Mouse (Mus musculus) gastrocnemius, postnatal 36 days (tissue): ENCODE data around the gene Evi5. TPM values are rescaled to one million over a fixed set of nuclear protein-coding genes. Genes with fewer than 3 reads are reported as not detected.
"Not testable (repeated sequence)": the region's sequence is repeated elsewhere in the genome, so short reads cannot be mapped to it uniquely, and the experiment has no call there.

ENCODE experiments used
- DNase-seq, 2 experiments: peaks; one replicate each; pipeline ENCODE4 v3.0.0; 2022
- intact Hi-C: fragments of 180-260 bp; cut with DNase I; formaldehyde crosslinking; loops from one replicate; pipeline ENCODE4 v1.15.1; 2025
- long read RNA-seq, 2 experiments: library from polyadenylated mRNA; stranded (forward); transcript quantifications; one replicate each; pipeline ENCODE4 v2.0.0; 2021
- total RNA-seq, 2 experiments: library from RNA; stranded (reverse); gene quantifications; 2 replicates each; pipeline ENCODE4 v1.2.3; 2021

Gene Evi5
- total RNA-seq = 10 to 100 TPM; 14.1 to 14.3 TPM
- long read RNA-seq, experiment 1, partial matches to known transcripts = 0 of 2 reads
- long read RNA-seq, experiment 1, other reads (novel, unspliced or antisense) = 1 of 2 reads
- long read RNA-seq, experiment 2, partial matches to known transcripts = 1 of 3 reads
- long read RNA-seq, experiment 2, other reads (novel, unspliced or antisense) = 2 of 3 reads

GRCm38 (mm10) chr5:107874561-107875260 is at the start of gene Evi5:
Gene Evi5 (minus strand): TSS chr5:107875107.
- DNase-seq = no peak
- intact Hi-C loops = no loop called here

GRCm38 (mm10) chr5:107924564-107924963 is 49.7 kb upstream of the Evi5 start:
- intact Hi-C loops = loop anchor here (5.0 kb wide), 1 partner anchor 63 kb away; the partner anchor contains the start of gene Fam69a
- DNase-seq = no peak

GRCm38 (mm10) chr5:107922836-107923235 is 47.9 kb upstream of the Evi5 start:
- intact Hi-C loops = loop anchor here (5.0 kb wide), 1 partner anchor 64 kb away; the partner anchor contains the start of gene Fam69a
- DNase-seq = no peak

- intact Hi-C loops = loop anchor here (1.0 to 5.0 kb wide), 3 partner anchors 66 to 113 kb away; partner anchors contain the start of gene Fam69a
- no peak for DNase-seq
These were observed 46.7 kb upstream of the Evi5 start for GRCm38 (mm10) chr5:107921400-107922252.

GRCm38 (mm10) chr5:107915280-107915679 is 40.4 kb upstream of the Evi5 start:
- intact Hi-C loops = no loop called here
- DNase-seq = no peak

- DNase-seq = no peak
- intact Hi-C loops = loop anchor here (2.0 kb wide), 1 partner anchor 252 kb away; no protein-coding TSS in a partner anchor
These were observed 36.1 kb upstream of the Evi5 start for GRCm38 (mm10) chr5:107911012-107911411.

GRCm38 (mm10) chr5:107910084-107910616 is 35.2 kb upstream of the Evi5 start:
- no peak for DNase-seq
- intact Hi-C loops = loop anchor here (2.0 kb wide), 1 partner anchor 253 kb away; no protein-coding TSS in a partner anchor

- no peak for DNase-seq
- intact Hi-C loops = loop anchor here (2.0 kb wide), 1 partner anchor 253 kb away; no protein-coding TSS in a partner anchor
These were observed 34.8 kb upstream of the Evi5 start for GRCm38 (mm10) chr5:107909668-107910067.

- intact Hi-C loops = no loop called here
- no peak for DNase-seq
These were observed 33.7 kb upstream of the Evi5 start for GRCm38 (mm10) chr5:107908514-107909110.

GRCm38 (mm10) chr5:107904325-107904724 is 29.4 kb upstream of the Evi5 start:
- intact Hi-C loops = no loop called here
- no peak for DNase-seq

- DNase-seq = no peak
- intact Hi-C loops = no loop called here
These were observed 26.2 kb upstream of the Evi5 start for GRCm38 (mm10) chr5:107901014-107901615.

GRCm38 (mm10) chr5:107900206-107901013 is 25.5 kb upstream of the Evi5 start, which contains the start of gene Rpl5:
Gene Rpl5 (plus strand): TSS chr5:107900502.
- DNase-seq = peak; percentile 93
- intact Hi-C loops = no loop called here

GRCm38 (mm10) chr5:107896265-107896664 is 21.4 kb upstream of the Evi5 start:
- intact Hi-C loops = loop anchor here (10.0 kb wide), 1 partner anchor 291 kb away; no protein-coding TSS in a partner anchor
- no peak for DNase-seq

GRCm38 (mm10) chr5:107894676-107895075 is 19.8 kb upstream of the Evi5 start:
- no peak for DNase-seq
- intact Hi-C loops = loop anchor here (2.0 to 10.0 kb wide), 2 partner anchors 34 to 290 kb away; no protein-coding TSS in a partner anchor

- DNase-seq = not testable (repeated sequence)
- intact Hi-C loops = loop anchor here (10.0 kb wide), 1 partner anchor 287 kb away; no protein-coding TSS in a partner anchor
These were observed 16.6 kb upstream of the Evi5 start for GRCm38 (mm10) chr5:107891515-107891914.

GRCm38 (mm10) chr5:107889994-107890888 is 15.3 kb upstream of the Evi5 start:
- intact Hi-C loops = loop anchor here (10.0 kb wide), 1 partner anchor 285 kb away; no protein-coding TSS in a partner anchor
- DNase-seq = no peak

GRCm38 (mm10) chr5:107880710-107881109 is 5.8 kb upstream of the Evi5 start:
- intact Hi-C loops = no loop called here
- no peak for DNase-seq
